29 mouse cellular contexts compared by ENCODE assay signal in the genomic region with DNA sequence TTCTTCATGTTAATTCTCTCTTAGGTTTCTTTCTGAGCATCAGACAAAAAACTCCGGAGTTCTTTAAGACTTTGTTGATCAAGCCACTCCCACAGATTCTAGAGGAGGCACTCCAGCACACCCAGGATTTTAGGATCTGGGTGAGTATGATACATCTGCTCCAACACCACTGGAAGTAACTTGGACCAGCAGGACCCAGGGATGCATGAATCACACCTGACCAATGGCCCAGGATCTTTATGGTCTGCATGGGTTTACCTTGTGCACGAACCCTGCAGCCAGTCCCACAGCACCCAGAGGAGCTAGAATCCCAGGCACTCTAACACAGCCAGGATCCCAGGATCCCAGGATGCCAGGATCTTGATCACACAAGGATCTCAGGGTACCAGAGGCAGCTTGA.
"Had no signal": no experiment of that assay in that cellular context is flagged by ENCODE, and none has a peak within 500 bp of the region (broad histone marks: within the 10 kb centered on the region; RNA-seq: fewer than 3 reads in every experiment).

No protein-coding gene starts in this region.

- H3K27me3 ChIP-seq: limb, embryonic 12.5 days; limb, embryonic 13.5 days; limb, embryonic 15.5 days; liver, embryonic 12.5 days; liver, embryonic 13.5 days; liver, embryonic 15.5 days; lung, embryonic 15.5 days; megakaryocyte, embryonic 14.5 days; midbrain, embryonic 12.5 days; midbrain, embryonic 13.5 days; midbrain, embryonic 15.5 days; neural tube, embryonic 12.5 days had no signal

- H3K4me1 ChIP-seq: limb, embryonic 10.5 days; limb, embryonic 12.5 days; limb, embryonic 13.5 days; limb, embryonic 15.5 days; liver, embryonic 12.5 days; liver, embryonic 13.5 days; liver, embryonic 15.5 days; lung, embryonic 15.5 days; midbrain, embryonic 12.5 days; midbrain, embryonic 13.5 days; midbrain, embryonic 15.5 days; neural tube, embryonic 12.5 days had no signal

- H3K36me3 ChIP-seq: limb, embryonic 10.5 days; limb, embryonic 12.5 days; limb, embryonic 13.5 days; limb, embryonic 15.5 days; liver, embryonic 12.5 days; liver, embryonic 13.5 days; liver, embryonic 15.5 days; lung, embryonic 15.5 days; midbrain, embryonic 12.5 days; midbrain, embryonic 13.5 days; midbrain, embryonic 15.5 days; neural tube, embryonic 12.5 days had no signal

- H3K27ac ChIP-seq: limb, embryonic 10.5 days; limb, embryonic 12.5 days; limb, embryonic 13.5 days; limb, embryonic 15.5 days; liver, embryonic 12.5 days; liver, embryonic 13.5 days; liver, embryonic 14.5 days; liver, embryonic 15.5 days; lung, embryonic 15.5 days; macrophage; midbrain, embryonic 12.5 days; midbrain, embryonic 13.5 days; midbrain, embryonic 15.5 days; neural tube, embryonic 12.5 days had no signal

- ATAC-seq: liver, embryonic 12.5 days; liver, postnatal 0 days; lung, postnatal 0 days; midbrain, embryonic 13.5 days; midbrain, embryonic 15.5 days; midbrain, embryonic 16.5 days had no signal

- DNase-seq: left cerebral cortex, postnatal 4 days; liver; liver, embryonic 13.5 days; liver, postnatal 0 days; lung, adult 18-20 months; lung, adult 2 months; lung, embryonic 14.5 days; lung, postnatal 10 days; lung, postnatal 14 days; lung, postnatal 36 days; lung, postnatal 4 days; midbrain, embryonic 14.5 days had no signal

- H3K9me3 ChIP-seq: limb, embryonic 10.5 days; limb, embryonic 15.5 days; liver, embryonic 15.5 days; lung, embryonic 15.5 days; megakaryocyte, embryonic 14.5 days had no signal

- H3K4me3 ChIP-seq: limb, embryonic 10.5 days; limb, embryonic 12.5 days; limb, embryonic 13.5 days; limb, embryonic 15.5 days; liver, embryonic 12.5 days; liver, embryonic 13.5 days; liver, embryonic 15.5 days; lung, embryonic 15.5 days; megakaryocyte, embryonic 14.5 days; midbrain, embryonic 12.5 days; midbrain, embryonic 13.5 days; midbrain, embryonic 15.5 days; myocyte; neural tube, embryonic 12.5 days had no signal
